Mouse (Mus musculus) MEL (cell line): ENCODE data around the gene Selenon. TPM values are rescaled to one million over a fixed set of nuclear protein-coding genes. Genes with fewer than 3 reads are reported as not detected.

Experiments used
- DNase-seq: peaks from one replicate; pipeline ENCODE4 v3.0.0; 2011; ENCODE audit warnings: low read depth, low spot score
- H3K27ac ChIP-seq: 2 replicates; pipeline ENCODE4 v1.5.1; 2012; ENCODE audit warnings: low read depth, mild to moderate bottlenecking, control low read depth, low read length, moderate library complexity; ENCODE audit not compliant: control insufficient read depth
- H3K27me3 ChIP-seq, 2 experiments: fragments of 150-350 bp in 1 of 2; sonication (generic) in 1 of 2; 2 replicates each; pipeline ENCODE4 v1.6.1; 2012; ENCODE audit warnings: low read length in 2 of 2, mild to moderate bottlenecking in 2 of 2, improper control_type of control experiment in 1 of 2, moderate library complexity in 1 of 2; ENCODE audit not compliant: insufficient read depth in 2 of 2, control insufficient read depth in 1 of 2
- H3K36me3 ChIP-seq, 2 experiments: 2 replicates each; pipeline ENCODE4 v1.6.1; 2012 to 2014; ENCODE audit warnings: low read length in 2 of 2, improper control_type of control experiment in 1 of 2, inconsistent platforms in 1 of 2, mild to moderate bottlenecking in 1 of 2; ENCODE audit not compliant: insufficient read depth in 2 of 2, control insufficient read depth in 1 of 2
- H3K4me1 ChIP-seq, 2 experiments: fragments of 150-350 bp in 1 of 2; sonication (generic) in 1 of 2; 2 replicates each; pipeline ENCODE4 v1.6.1; 2012; ENCODE audit warnings: low read length in 2 of 2, improper control_type of control experiment in 1 of 2, mild to moderate bottlenecking in 1 of 2; ENCODE audit not compliant: insufficient read depth in 2 of 2, control insufficient read depth in 1 of 2
- H3K4me3 ChIP-seq, 2 experiments: fragments of 150-350 bp in 1 of 2; sonication (generic) in 1 of 2; 2 replicates each; pipeline ENCODE4 v1.5.1; 2012; ENCODE audit warnings: low read depth in 2 of 2, low read length in 2 of 2, mild to moderate bottlenecking in 2 of 2, moderate library complexity in 2 of 2, control low read depth in 1 of 2, improper control_type of control experiment in 1 of 2; ENCODE audit not compliant: control insufficient read depth in 1 of 2, insufficient read depth in 1 of 2
- H3K79me2 ChIP-seq: 2 replicates; pipeline ENCODE4 v1.6.1; 2012; ENCODE audit warnings: mild to moderate bottlenecking, low read length, moderate library complexity; ENCODE audit not compliant: control insufficient read depth, poor library complexity, insufficient read depth
- H3K9ac ChIP-seq: 2 replicates; pipeline ENCODE4 v1.6.1; 2012; ENCODE audit warnings: low read depth, mild to moderate bottlenecking, control low read depth, low read length, moderate library complexity; ENCODE audit not compliant: control insufficient read depth, poor library complexity, severe bottlenecking
- H3K9me3 ChIP-seq: fragments of 150-350 bp; sonication (generic); replicated peaks from 2 replicates; pipeline ENCODE4 v1.6.1; 2012; ENCODE audit warnings: mild to moderate bottlenecking, low read length, improper control_type of control experiment, moderate library complexity; ENCODE audit not compliant: insufficient read depth
- BHLHE40 ChIP-seq: IDR thresholded peaks from 2 replicates; pipeline ENCODE4 v1.6.1; 2012; ENCODE audit warnings: low read depth, mild to moderate bottlenecking, inconsistent platforms, low read length, improper control_type of control experiment, borderline replicate concordance
- CTCF ChIP-seq, 3 experiments: IDR thresholded peaks in 2 of 3; conservative IDR thresholded peaks in 1 of 3; 2 replicates each; pipeline ENCODE4 v1.5.1; 2011 to 2012; ENCODE audit warnings: low read length in 3 of 3, low read depth in 2 of 3, mild to moderate bottlenecking in 2 of 3, improper control_type of control experiment in 1 of 3, inconsistent platforms in 1 of 3, mixed read lengths in 1 of 3, moderate library complexity in 1 of 3; ENCODE audit not compliant: control insufficient read depth in 1 of 3, insufficient read depth in 1 of 3, poor library complexity in 1 of 3, severe bottlenecking in 1 of 3
- ELF1 ChIP-seq: IDR thresholded peaks from 2 replicates; pipeline ENCODE4 v1.6.1; 2014; ENCODE audit warnings: low read depth, mild to moderate bottlenecking, inconsistent platforms, low read length, improper control_type of control experiment, moderate library complexity
- ETS1 ChIP-seq: IDR thresholded peaks from 2 replicates; pipeline ENCODE4 v1.6.1; 2012; ENCODE audit warnings: low read depth, mild to moderate bottlenecking, inconsistent platforms, low read length, improper control_type of control experiment, moderate library complexity
- GATA1 ChIP-seq: IDR thresholded peaks from 2 replicates; pipeline ENCODE4 v1.6.1; 2011; ENCODE audit warnings: low read depth, low read length, improper control_type of control experiment
- HCFC1 ChIP-seq: IDR thresholded peaks from 2 replicates; pipeline ENCODE4 v1.6.1; 2012; ENCODE audit warnings: low read depth, mild to moderate bottlenecking, inconsistent platforms, low read length, improper control_type of control experiment, moderate library complexity
- JUND ChIP-seq: IDR thresholded peaks from 2 replicates; pipeline ENCODE4 v1.6.1; 2011; ENCODE audit warnings: low read depth, mild to moderate bottlenecking, improper control_type of control experiment, low read length
- MAX ChIP-seq: IDR thresholded peaks from 2 replicates; pipeline ENCODE4 v1.6.1; 2011; ENCODE audit warnings: low read length, improper control_type of control experiment
- MAZ ChIP-seq: IDR thresholded peaks from 2 replicates; pipeline ENCODE4 v1.6.1; 2012; ENCODE audit warnings: low read depth, mild to moderate bottlenecking, inconsistent platforms, low read length, improper control_type of control experiment
- MEF2A ChIP-seq: IDR thresholded peaks from 2 replicates; pipeline ENCODE4 v1.6.1; 2014; ENCODE audit warnings: low read depth, mild to moderate bottlenecking, inconsistent platforms, low read length, improper control_type of control experiment; ENCODE audit not compliant: poor library complexity, insufficient replicate concordance, severe bottlenecking; ENCODE audit errors: extremely low read depth
- MXI1 ChIP-seq: IDR thresholded peaks from 2 replicates; pipeline ENCODE4 v1.6.1; 2011; ENCODE audit warnings: mild to moderate bottlenecking, low read depth, low read length, improper control_type of control experiment
- MYB ChIP-seq: IDR thresholded peaks from 2 replicates; pipeline ENCODE4 v1.6.1; 2011; ENCODE audit warnings: mild to moderate bottlenecking, low read depth, low read length, improper control_type of control experiment
- MYC ChIP-seq: IDR thresholded peaks from 2 replicates; pipeline ENCODE4 v1.6.1; 2011; ENCODE audit warnings: low read depth, mild to moderate bottlenecking, low read length, improper control_type of control experiment, moderate library complexity
- NRF1 ChIP-seq: IDR thresholded peaks from 2 replicates; pipeline ENCODE4 v1.6.1; 2014; ENCODE audit warnings: low read depth, mild to moderate bottlenecking, inconsistent platforms, low read length, improper control_type of control experiment, moderate library complexity; ENCODE audit not compliant: poor library complexity, insufficient read depth, severe bottlenecking
- POLR2AphosphoS2 ChIP-seq: IDR thresholded peaks from 2 replicates; pipeline ENCODE4 v1.6.1; 2011; ENCODE audit warnings: low read length, improper control_type of control experiment
- RCOR1 ChIP-seq: IDR thresholded peaks from 2 replicates; pipeline ENCODE4 v1.6.1; 2012; ENCODE audit warnings: low read depth, mild to moderate bottlenecking, inconsistent platforms, low read length, improper control_type of control experiment
- SIN3A ChIP-seq: IDR thresholded peaks from 2 replicates; pipeline ENCODE4 v1.6.1; 2012; ENCODE audit warnings: low read length, improper control_type of control experiment, inconsistent platforms
- SMC3 ChIP-seq: IDR thresholded peaks from 2 replicates; pipeline ENCODE4 v1.6.1; 2011; ENCODE audit warnings: low read depth, low read length, improper control_type of control experiment
- TAL1 ChIP-seq: IDR thresholded peaks from 2 replicates; pipeline ENCODE4 v1.6.1; 2012; ENCODE audit warnings: mild to moderate bottlenecking, inconsistent platforms, low read length, moderate library complexity, mixed read lengths
- TBP ChIP-seq: IDR thresholded peaks from 2 replicates; pipeline ENCODE4 v1.8.0; 2011; ENCODE audit warnings: low read depth, low read length, improper control_type of control experiment
- UBTF ChIP-seq: IDR thresholded peaks from 2 replicates; pipeline ENCODE4 v1.6.1; 2012; ENCODE audit warnings: low read depth, mild to moderate bottlenecking, inconsistent platforms, low read length, improper control_type of control experiment, moderate library complexity, borderline replicate concordance; ENCODE audit not compliant: insufficient read depth
- ZC3H11A ChIP-seq: IDR thresholded peaks from 2 replicates; pipeline ENCODE4 v1.6.1; 2012; ENCODE audit warnings: low read depth, mild to moderate bottlenecking, inconsistent platforms, low read length, improper control_type of control experiment
- ZKSCAN1 ChIP-seq: IDR thresholded peaks from 2 replicates; pipeline ENCODE4 v1.6.1; 2012; ENCODE audit warnings: low read depth, mild to moderate bottlenecking, inconsistent platforms, low read length, improper control_type of control experiment, moderate library complexity
- ZNF384 ChIP-seq: IDR thresholded peaks from 2 replicates; pipeline ENCODE4 v1.6.1; 2012; ENCODE audit warnings: low read depth, mild to moderate bottlenecking, inconsistent platforms, low read length, improper control_type of control experiment
- polyA plus RNA-seq, 2 experiments: library from polyadenylated mRNA; stranded (reverse) in 1 of 2; unstranded in 1 of 2; fragments of >175 nt in 1 of 2; fragments of >200 nt in 1 of 2; gene quantifications; 2 replicates each; pipeline versions ENCODE4 v1.2.1 to v1.2.4; 2012; ENCODE audit warnings: low replicate concordance in 2 of 2, low read depth in 1 of 2; ENCODE audit not compliant: insufficient read length in 2 of 2, insufficient read depth in 1 of 2, missing spikeins in 1 of 2
- total RNA-seq: library from RNA; depleted of rRNA; stranded (reverse); fragments of 300-350 nt; gene quantifications from 2 replicates; pipeline ENCODE4 v1.2.3, GENCODE M21; 2012

Gene Selenon
- total and polyA plus RNA-seq, 3 experiments: 2.9 to 16.3 TPM; not detected in 1

DNA sequence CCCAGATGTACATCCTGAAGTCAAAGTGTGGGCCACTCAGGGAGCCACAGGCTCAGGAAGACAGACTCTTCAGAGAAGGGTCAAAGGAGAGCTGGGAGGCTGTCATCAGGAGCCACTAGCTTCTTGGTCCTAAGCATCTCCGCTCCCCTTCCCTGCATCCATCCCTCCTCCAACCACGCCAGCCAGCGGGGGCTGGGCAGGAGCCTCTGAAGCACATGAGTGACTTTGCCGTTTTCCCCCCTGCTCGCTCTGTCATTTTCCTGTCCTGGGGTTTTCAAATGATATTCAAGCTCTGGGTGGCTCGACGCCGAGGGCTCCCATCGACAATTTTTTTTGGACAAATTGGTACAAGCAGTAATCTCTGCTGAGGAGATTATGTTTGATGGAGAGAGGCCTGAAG, 37.8 kb upstream of the Selenon start:
- no peak for TF ChIP-seq MAX
- TF ChIP-seq TAL1: no peak
- no peak for TF ChIP-seq JUND
- no peak for TF ChIP-seq ETS1
- TF ChIP-seq MXI1: no peak
- TF ChIP-seq MYB: no peak
- no peak for TF ChIP-seq RCOR1
- no peak for TF ChIP-seq NRF1
- TF ChIP-seq BHLHE40: no peak
- no peak for TF ChIP-seq ZNF384
- TF ChIP-seq TBP: no peak
- TF ChIP-seq GATA1: no peak
- no peak for TF ChIP-seq ZC3H11A
- TF ChIP-seq HCFC1: no peak
- no peak for TF ChIP-seq MAZ
- no peak for TF ChIP-seq ELF1
- TF ChIP-seq UBTF: no peak
- TF ChIP-seq SMC3: no peak
- TF ChIP-seq, all 39 proteins: peak for 0
- Histone ChIP-seq H3K9ac (no peak overlapping the region), H3K36me3 (no peaks in the 10 kb centered on the region), H3K4me1 (no peaks in the 10 kb centered on the region), H3K27ac (no peak overlapping the region), H3K79me2 (no peaks in the 10 kb centered on the region), H3K4me3 (no peak overlapping the region), H3K9me3 (no peaks in the 10 kb centered on the region), H3K27me3 (no peaks in the 10 kb centered on the region)
- DNase-seq: no peak

- Histone ChIP-seq H3K9me3 (no peaks in the 10 kb centered on the region), H3K27ac (no peak overlapping the region), H3K79me2 (no peaks in the 10 kb centered on the region), H3K36me3 (no peaks in the 10 kb centered on the region), H3K4me1 (no peaks in the 10 kb centered on the region), H3K4me3 (no peak overlapping the region), H3K27me3 (no peaks in the 10 kb centered on the region), H3K9ac (no peak overlapping the region)
- TF ChIP-seq TBP: no peak
- no peak for TF ChIP-seq SMC3
- no peak for TF ChIP-seq POLR2AphosphoS2
- TF ChIP-seq SIN3A: no peak
- TF ChIP-seq MAZ: no peak
- no peak for TF ChIP-seq MYC
- TF ChIP-seq CTCF (IDR thresholded peaks at IDR 0.05 in 2 of 3, conservative IDR thresholded peaks at IDR 0.05 in 1 of 3; ENCODE audit: control insufficient read depth in 1 of 3, insufficient read depth in 1 of 3, low read depth in 2 of 3, low read length in 3 of 3, poor library complexity in 1 of 3, severe bottlenecking in 1 of 3): no peak
- no peak for TF ChIP-seq MEF2A
- no peak for TF ChIP-seq GATA1
- no peak for TF ChIP-seq ZC3H11A
- TF ChIP-seq ZKSCAN1: no peak
- no peak for DNase-seq
These were observed 37.0 kb upstream of the Selenon start for GRCm38 (mm10) chr4:134588951-134589350.
